Mouse (Mus musculus) megakaryocyte progenitor cell, adult 5-6 weeks (primary cell): ENCODE results near the gene Tmem151b. TPM values are rescaled to one million over a fixed set of nuclear protein-coding genes. Genes with fewer than 3 reads are reported as not detected.

Experiments
- ATAC-seq: replicated peaks from 2 replicates; pipeline ENCODE4 v1.8.0; 2016; ENCODE audit warnings: mild to moderate bottlenecking, moderate TSS enrichment, inconsistent platforms; ENCODE audit not compliant: poor library complexity
- total RNA-seq, 2 experiments: library from RNA; stranded (forward) in 1 of 2; stranded (reverse) in 1 of 2; fragments of 157-497, 149-512 nt in 1 of 2; fragments of 200-1000 nt in 1 of 2; gene quantifications; 2 replicates each; pipeline versions ENCODE4 v1.2.3 to v1.2.4; 2015 to 2017

Tmem151b gene
- total RNA-seq, 2 experiments from 2014 or later: 0.12 TPM; not detected in 1

DNA sequence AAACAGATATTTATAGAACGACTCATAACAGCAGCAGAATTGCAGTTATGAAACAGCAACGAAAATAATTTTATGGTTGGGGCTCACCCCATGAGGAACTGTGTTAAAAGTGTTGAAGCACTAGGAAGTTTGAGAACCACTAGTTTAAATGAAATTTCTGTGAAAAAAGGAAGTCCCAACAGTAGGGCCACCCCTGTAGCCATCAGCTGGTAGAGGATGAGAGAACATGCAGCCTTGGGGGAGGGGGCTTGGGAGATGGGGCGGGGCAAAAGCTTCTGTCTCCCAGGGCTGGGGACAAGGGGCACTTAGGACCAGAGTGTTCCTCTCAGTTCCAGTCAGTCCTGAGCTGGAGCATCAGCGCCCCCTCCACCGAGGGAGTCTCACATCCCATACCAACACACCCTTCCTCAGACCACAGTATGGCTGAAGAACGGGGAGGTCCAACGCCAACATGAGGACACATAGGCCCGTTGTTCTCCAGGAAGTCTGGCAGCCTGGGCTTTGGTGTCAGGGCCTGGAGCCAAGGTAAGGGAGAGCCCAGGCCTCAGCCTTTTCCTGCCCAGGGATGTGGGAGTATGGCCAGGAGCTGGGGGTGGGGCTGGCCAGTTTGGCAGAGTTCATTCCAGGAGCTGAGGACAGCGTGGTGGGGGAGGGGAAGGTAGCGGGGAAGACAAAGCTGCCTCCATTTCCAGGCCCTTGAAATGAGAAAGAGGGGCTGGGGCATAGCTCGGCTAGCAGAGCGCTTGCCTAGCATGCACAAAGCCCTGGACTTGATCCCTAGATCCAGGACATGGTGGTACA lies 34.8 kb upstream of the Tmem151b start:
- peak; percentile 15; the same call in 1 of the 2 replicates for ATAC-seq

DNA sequence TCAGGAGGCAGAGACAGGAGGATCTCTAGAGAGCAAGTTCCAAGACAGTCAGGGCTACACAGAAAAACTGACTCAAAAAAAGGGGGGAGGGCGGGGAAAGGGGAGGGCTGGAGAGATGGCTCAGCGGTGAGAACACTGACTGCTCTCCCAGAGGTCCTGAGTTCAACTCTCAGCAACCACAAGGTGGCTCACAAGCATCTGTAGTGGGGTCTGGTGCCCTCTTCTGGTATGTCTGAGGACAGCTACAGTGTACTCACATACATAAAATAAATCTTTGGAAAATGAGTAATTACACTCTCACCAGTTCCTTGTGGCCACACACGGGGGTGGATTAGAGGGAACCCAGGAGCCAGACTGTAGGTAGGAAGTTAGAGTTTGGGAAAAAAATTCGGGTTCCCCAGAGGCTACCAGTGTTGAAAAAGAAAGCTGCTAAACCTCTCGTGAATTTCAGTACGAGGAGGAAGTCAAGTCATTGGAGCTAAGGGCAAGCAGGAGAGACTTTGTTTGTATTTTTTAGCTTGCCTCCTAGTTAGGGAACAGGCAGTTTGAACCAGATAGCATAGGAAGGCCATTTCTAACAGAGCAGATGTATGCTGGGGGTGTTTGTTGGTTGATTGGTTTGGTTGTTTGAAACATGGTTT lies 33.4 kb upstream of the Tmem151b start:
- ATAC-seq: no peak

DNA sequence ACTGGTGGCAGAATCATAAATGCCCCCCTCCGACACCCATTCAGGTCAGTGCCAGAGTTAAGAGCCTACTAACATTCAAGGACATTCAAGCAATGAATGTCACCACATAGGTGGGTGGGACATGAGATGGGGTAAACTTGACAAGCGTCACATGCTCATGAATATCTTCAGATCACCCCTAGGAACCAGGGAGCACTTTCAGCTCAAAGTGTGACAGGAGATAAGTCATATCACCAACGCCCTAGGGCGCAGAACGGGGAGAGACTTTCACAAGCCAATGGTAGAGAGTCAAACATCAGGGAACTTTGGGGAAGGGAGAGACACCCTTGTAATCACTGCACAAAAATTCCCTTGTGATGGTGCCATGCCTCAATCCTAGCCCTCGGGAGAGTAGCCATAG lies 32.7 kb upstream of the Tmem151b start:
- ATAC-seq: peak; percentile 9; the same call in 1 of the 2 replicates

DNA sequence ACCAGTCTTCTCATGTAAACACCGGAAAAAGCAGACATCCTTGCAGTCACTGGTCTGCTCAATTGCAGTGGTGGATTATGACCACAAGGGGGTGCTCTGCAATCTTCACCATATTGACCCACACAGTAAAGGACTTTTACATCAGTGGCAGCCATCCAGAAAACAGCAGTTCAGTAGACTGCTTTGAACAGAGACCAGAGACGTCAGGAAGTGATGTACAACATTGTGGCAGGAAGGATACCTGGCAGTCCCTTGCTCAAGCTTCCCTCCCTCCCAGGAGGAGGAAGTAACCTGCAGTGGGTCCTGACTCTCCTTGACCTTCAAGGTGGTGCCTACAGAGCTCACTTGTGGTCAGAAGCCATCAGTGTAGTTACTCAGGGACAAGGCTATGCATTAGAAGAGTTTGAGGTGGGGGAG lies 32.1 kb upstream of the Tmem151b start:
- peak; percentile 56 for ATAC-seq

DNA sequence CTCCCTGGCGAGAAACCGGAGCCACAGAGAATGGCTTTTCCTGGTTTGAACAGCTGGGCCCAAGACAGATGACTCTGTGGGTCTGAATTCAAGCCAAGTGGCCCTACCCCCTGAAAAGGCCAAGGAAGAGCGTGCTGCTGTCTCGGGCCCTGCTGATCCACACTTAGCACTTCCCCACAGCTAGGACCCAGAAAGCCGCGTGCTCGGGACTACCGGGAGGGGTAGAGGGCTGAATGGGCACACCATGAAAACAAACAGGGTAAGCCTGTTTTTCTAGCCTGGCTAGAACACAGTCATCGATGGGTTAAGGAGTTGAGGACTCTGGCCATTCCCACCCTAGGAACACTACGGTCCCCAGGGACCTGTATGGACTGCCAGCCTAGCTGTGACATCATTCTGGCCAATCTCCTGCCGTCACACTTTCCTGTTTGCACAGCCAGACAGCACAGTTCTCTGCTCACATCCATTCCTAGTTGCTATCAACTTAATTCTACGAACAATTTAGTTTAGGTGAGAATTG lies 31.5 kb upstream of the Tmem151b start:
- no peak for ATAC-seq

DNA sequence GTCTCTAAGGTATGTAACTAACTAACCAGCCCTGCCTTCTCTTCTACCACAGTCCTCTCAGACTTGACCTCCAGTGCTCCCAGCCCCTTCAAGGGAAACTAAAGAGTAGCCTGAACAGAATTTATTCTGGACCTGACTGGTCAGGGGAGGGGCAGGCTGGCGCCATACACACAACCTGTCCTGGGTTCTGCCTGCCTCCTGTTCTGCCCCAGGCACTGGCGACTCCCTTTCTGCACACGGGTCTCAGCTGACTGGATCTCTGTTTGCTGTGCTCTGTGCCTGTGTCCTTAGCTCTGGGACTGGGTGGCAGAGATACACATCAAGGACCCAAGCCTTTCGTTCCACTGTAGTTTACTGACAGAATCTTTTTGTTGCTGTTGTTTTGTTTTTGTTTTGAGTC lies 30.1 kb upstream of the Tmem151b start:
- ATAC-seq: no peak

DNA sequence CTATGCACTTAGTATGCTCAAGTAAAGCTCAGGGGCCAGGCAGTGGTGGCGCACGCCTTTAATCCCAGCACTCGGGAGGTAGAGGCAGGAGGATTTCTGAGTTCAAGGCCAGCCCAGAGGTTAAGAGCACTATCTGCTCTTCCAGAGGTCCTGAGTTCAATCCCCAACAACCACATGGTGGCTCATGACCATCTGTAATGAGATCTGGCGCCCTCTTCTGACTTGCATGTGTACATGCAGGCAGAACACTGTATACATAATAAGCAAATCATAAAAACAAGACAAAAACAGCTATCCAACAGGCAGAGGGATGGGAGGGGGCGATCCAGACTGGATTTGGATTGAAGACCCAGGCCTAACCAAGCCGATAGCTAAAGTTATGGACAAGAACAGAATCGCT lies 29.4 kb upstream of the Tmem151b start:
- ATAC-seq: 0 out of 2 replicates have a peak, but pooled peaks have one; percentile 10

DNA sequence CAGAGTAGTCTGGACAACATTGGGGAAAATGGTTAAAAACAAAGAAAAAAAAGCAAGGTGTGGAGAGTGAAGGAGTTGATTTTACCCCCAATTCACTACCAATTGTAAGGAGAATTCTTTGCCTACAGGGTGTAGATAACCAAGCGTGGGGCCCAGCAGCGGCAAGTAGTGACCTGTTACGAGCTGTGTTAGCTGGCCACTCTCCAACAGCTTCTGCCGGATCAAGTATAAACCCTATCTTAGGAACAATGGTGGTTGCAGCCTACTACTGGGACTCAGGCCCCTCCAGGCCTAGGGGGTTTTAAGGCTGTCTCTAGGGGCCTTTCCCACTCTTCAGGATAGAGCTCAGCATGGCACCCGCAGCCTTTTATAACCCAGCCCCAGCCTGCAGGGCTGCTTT lies 28.8 kb upstream of the Tmem151b start:
- 0 out of 2 replicates have a peak, but pooled peaks have one; percentile 7 for ATAC-seq

DNA sequence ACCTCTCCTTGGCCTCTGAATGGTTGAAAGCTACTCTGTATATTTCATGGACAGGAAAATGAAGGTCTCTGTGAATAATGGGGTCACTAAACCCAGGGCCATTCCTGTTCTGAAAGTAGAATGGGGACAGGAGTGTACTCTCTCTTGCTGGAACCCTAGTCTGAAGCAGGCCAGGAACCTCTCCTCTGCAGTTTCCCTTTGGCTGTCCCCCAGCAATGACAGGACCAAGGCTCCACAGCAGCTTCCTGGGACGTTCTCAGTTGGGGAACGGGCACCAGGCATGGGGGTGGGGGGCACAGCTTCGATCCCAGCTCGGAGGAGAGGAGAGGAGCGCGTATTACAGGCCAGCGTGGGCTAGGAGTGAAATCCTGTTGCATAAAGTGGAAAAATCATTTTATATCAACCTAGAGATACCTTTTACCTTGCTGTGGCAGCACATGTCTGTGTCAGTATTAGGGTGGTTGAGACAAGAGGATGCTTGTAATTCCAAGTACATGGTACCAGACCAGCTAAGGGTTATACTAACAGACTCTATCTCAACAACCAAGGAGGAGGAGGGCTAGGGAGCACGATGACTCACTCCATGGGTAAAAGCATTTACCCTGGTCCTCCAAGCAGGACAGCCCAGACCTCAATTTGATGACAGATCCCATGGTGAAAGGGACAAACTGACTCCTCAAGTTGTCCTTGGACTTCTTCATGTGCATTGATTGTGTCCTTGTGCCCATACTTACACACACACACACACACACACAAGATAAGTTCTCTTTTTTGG lies 25.8 kb upstream of the Tmem151b start:
- no peak for ATAC-seq

DNA sequence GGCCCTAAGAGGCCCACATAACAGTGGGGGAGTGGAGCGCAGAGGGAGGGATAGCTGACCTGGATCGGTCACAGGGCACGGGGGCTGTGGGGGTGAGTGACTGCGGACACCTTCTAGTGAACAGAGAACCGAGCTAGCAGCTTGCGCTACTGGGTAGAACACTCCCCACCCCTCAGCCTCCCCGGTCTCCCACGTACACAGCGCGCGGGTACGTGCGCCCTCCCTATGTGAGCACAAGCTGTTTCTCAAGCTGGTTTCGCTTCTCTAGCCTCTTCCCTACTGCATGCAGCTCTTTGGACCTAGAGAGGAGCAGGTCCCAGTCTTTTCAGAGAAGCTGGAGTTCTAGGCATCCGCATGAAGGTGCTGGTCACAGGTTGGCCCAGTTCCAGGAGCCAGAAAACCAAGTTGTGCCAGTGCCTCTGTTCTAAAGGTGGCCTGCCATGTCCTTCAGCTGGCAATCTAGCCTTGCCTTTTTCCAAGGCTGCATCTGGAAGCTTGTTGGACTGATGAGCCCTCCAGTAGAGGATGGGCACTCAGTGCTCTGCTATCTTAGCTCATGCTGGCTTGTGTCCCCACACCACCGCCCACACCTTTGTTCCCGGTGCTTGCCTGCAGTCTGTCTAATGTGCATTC lies 24.8 kb upstream of the Tmem151b start:
- ATAC-seq: peak; percentile 21

DNA sequence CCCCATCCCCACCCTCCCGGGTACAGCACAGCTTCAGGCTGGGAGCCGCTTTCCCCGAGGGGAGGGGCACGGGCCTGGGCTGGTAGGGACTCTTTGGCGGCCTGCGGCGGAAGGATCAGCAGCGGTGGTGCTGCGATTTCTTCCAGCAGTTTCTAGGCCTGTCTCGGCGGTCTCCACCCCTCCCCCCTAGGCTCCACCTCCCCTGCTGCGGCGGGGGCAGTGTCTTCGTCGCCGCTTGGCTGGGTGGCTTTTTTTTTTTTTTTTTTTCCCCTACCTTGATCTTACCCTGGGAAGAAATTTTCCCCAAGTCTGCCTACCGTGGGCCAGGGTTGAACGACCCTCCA lies 24.3 kb upstream of the Tmem151b start:
- peak; percentile 59 for ATAC-seq

DNA sequence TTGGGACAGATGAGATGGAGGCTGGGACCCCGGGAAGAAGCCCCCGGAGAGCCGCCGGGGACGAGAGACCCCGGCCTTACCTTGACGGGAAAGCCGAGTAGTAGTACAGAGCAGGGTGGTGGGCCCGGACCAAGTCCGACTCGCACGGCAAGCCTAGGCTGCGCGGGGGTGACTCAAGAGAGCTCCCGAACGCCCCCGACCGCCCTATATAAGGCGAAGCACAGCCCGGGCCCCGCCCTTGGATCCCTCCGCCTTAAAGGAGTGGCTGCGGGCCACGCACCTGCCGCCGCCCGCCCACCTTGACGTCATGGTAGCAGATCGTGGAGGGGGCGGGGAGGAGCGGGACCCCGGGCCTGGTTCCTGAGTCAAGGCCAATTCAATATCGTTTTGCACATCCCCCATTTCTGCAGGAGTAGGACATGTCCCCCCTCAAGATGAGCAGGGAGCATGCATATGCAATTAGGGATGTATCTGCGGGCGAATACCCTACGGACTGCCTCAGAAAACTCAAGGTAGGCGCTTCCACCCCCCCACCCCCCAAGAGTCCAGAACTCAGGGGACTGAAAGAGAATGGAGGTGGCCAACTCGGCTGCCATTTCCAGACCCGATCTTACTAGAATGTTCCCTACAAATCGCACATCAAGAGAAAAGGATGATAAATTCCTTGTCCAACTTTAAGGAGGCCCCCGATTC lies 23.8 kb upstream of the Tmem151b start, which contains the start of gene Hsp90ab1:
Gene Hsp90ab1 (minus strand): TSS at position 185 of the 693 bp plus-strand sequence.
- ATAC-seq: peak; percentile 65

DNA sequence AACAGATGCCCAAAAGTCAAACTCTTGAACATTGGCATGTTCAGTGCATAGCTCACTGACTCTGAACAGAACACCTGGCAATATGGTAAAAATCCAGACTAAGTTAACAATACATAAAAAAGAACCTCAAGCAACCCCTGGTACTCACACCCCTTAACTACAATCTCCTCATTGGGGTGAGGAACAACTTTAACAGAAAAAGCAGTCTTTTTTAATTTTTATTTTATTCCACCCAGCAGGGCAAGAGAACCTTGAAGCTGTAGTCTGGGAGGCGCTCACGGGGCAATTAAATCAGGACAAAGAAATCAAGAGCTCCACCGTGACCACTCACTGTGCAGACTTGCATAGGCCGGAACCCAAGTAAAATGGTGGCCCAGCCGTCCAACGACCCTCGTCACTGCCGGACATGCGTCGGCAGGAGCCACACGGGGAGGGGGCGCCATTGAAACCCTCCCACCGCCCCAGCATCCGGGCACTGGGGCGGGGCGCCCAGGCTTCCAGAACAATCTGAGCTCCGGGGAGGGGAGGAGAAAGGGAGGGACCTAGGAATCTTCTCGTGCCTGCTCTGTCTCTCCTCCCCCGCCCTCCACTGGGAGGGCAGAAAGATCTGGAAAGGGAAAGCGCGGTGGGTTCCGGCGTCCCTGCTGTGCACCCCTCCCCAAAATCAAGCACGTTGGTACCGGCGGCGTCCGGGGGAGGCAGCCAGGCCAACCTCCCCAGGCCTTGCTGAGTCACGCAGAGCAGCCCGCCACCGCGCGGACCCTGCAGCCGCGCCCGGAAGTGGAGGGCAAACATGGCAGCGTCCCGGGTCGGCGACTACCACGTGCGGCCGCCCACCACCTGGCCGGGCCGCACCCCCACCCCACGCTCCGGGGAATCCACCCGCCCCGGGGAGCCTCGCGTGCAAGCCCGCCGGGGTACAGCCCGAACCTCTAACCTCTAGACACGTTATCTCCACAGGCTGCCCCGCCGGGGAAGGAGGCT lies 22.9 kb upstream of the Tmem151b start:
- ATAC-seq: peak; percentile 38

DNA sequence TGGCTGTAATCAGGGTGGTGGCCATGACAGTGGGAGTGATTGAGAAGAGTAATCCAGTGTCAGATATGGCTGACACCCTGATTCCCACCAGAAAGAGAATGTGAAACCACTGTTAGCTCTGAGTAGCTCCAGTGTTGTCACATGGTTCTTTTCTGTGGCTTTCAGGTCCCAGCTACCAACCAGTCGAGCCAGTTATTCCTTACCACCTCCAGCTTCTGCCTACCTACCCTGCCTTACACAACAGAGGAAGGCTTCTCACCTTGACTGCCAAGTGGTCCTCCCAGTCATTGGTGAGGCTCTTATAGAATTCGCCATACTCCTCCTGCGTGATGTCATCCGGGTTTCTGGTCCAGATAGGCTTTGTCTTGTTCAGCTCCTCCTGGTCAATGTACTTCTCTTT lies 20.5 kb upstream of the Tmem151b start:
- ATAC-seq: no peak

DNA sequence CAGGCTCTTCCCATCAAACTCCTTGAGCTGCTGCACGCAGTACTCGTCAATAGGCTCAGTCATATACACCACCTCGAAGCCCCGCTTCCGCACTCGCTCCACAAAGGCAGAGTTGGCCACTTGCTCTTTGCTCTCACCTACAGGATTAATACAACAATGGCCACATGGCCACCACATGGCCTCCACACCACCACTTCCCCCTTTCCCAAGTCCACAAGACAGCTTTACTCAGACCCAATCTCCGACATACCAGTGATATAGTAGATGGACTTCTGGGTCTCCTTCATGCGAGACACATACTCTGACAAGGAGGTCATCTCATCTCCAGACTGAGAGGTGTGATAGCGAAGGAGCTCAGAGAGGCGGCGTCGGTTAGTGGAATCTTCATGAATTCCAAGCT lies 19.5 kb upstream of the Tmem151b start:
- no peak for ATAC-seq

DNA sequence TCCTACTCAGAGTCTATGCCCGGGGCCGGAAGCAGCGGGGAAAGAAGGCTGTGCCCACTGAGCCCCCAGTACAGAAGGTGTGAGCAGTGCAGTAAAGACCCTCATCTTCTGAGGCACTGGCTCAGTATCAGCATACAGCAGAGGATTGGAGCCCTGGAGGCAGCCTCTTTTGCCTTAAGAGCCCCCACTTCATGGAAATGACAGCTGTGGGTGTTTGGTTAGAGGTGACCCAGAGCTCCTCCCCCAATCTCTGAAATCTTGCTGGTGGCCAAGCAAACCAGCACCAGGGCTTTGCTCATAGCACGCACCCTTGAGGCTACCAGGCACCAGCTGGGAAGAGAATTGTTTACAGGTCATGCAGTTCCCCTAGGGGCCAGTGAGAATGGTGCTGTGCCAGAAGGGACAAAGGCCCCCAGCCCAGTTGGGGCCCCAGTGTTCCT lies 17.7 kb upstream of the Tmem151b start:
- ATAC-seq: peak; percentile 11; the same call in 1 of the 2 replicates

DNA sequence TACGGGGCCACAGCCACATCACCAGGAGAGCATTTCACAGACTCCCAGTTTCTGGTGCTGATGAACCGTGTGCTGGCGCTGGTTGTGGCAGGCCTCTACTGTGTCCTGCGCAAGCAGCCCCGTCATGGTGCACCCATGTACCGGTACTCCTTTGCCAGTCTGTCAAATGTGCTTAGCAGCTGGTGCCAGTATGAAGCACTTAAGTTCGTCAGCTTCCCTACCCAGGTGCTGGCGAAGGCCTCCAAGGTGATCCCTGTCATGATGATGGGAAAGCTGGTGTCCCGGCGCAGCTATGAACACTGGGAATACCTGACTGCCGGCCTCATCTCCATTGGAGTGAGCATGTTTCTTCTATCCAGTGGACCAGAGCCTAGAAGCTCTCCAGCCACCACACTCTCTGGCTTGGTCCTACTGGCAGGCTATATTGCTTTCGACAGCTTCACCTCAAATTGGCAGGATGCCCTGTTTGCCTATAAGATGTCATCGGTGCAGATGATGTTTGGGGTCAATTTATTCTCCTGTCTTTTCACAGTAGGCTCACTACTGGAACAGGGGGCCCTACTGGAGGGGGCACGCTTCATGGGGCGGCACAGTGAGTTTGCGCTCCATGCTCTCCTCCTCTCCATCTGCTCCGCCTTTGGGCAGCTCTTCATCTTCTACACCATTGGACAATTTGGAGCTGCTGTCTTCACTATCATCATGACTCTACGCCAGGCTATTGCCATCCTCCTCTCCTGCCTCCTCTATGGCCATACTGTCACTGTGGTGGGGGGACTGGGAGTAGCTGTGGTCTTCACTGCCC lies 17.1 kb upstream of the Tmem151b start:
- peak; percentile 5; the same call in 1 of the 2 replicates for ATAC-seq

DNA sequence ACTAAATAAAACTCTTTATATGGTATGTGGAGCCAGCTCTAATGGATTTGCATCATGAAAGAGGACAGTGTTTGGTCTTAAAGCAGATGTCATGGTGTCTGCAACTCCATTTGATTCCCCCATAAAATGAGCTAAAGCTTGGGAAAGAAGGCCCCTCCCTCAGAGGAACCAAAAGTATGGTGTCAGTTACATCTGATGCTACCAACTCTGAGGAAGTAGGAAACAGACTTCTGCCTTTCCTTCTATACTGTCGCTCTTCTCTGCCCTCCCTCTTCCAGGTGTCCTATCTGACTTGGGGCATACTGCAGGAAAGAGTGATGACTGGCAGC lies 16.5 kb upstream of the Tmem151b start:
- no peak for ATAC-seq
